Mouse (Mus musculus): ENCODE data around the gene Calhm2. TPM values are rescaled to one million over a fixed set of nuclear protein-coding genes. Genes with fewer than 3 reads are reported as not detected.

Calhm2 gene
- polyA plus RNA-seq, 1 experiment from 2014 or later = 1.9 TPM

DNA sequence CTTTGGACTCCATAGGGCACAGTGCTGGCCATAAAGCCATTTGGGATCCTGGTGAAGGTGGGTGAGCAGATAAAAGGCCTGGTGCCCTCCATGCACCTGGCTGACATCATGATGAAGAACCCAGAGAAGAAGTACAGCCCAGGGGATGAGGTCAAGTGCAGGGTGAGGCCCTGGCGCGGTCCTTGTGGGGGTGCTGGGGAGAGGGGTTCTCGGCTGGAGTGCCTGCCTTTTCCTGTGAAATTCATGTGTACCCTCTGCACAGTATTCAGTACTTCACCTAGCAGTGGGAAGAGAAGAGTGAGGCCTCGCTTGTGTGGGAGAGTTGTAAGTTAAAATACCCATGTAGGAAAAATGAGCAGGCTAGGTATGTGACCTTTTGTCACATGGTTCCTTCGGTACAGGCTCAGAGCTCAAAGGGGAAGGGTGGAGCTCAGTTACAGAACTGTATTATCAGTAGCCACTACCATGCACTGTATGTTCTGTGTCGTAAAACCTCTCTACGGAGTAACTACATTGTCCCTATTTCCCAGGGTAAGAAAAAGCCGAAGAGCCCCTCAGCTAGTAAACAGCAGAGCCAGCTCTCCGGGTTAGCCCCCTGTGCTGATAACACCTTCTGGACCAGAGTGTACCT, 33.3 kb downstream of the Calhm2 start:
- Histone ChIP-seq H3K9me3 (no peaks in the 10 kb centered on the region), H3K27ac (no peak overlapping the region), H3K36me3 (peaks cover 100% of the 10 kb centered on the region), H3K4me3 (no peak overlapping the region), H3K27me3 (ENCODE audit: insufficient read depth, poor library complexity, severe bottlenecking) (no peaks in the 10 kb centered on the region), H3K4me1 (replicated peaks) (0 out of 2 replicates have a peak, but pooled peaks cover 7% of the 10 kb centered on the region)
- DNase-seq (ENCODE audit: low spot score) = no peak
- 94% methylated on average over 9 of the region's 9 CpGs for WGBS

DNA sequence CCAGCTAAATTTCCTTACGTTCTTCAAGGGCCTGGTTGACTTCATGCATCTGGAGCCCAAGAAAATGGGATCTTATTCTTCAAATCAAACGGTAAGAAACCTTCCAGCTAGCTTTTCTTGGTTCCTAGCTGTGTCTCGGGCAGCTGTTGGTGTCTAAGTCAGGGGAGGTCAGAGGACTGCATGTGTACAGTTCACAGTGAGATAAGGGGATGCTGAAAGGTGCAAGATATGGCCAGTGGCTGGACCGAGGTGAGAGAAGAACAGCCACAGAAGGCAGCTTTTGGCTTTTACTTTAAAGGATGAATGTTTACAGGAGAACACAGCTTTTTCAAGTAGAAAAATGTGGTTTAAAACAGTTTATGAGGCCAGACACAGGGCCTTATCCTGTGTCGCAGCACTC, 37.0 kb downstream of the Calhm2 start:
- Histone ChIP-seq H3K36me3 (peaks cover 100% of the 10 kb centered on the region), H3K27me3 (ENCODE audit: insufficient read depth, poor library complexity, severe bottlenecking) (no peaks in the 10 kb centered on the region), H3K27ac (no peak overlapping the region), H3K4me3 (no peak overlapping the region), H3K4me1 (replicated peaks) (no peaks in the 10 kb centered on the region), H3K9me3 (no peaks in the 10 kb centered on the region)
- DNase-seq (ENCODE audit: low spot score) = no peak
- WGBS = 91% methylated on average over 5 of the region's 5 CpGs

DNA sequence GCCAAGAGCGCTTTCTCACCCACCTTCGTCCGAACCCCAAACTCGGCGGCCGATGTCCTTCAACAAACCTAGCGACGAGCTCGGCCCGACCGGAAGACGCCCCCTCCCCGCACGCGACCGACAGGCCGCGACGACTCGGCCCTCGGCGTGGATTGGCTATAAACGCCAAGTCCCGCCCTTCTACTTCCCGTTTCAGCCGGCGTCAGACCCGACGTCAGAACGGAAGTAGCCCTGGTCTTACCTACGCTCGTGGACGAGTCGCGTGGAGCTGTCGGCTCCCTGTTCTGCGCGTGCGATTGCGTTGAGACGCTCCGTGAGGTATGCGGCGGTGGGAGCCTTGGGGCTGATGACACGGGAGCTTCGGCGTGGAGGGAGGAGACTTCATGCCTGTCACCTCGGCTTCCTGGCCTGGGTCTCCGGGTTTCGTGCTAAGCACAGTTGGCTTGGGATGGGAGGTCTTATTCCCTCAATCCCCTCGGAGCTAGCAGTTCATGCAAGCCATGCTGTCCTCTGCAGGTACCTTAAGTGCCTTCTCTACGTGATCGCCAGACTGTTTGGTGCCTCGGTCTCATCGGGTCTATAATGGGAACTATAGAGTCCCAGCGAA, 47.4 kb downstream of the Calhm2 start, which contains the start of the genes Usmg5 and Pdcd11:
TSS of gene Usmg5 (minus strand) at position 98 of the 607 bp plus-strand sequence.
TSS of gene Pdcd11 (plus strand) at position 219 of the 607 bp plus-strand sequence.
- Histone ChIP-seq H3K27me3 (ENCODE audit: insufficient read depth, poor library complexity, severe bottlenecking) (no peaks in the 10 kb centered on the region), H3K4me1 (replicated peaks) (peaks cover 24% of the 10 kb centered on the region), H3K4me3 (peak within 1 kb of the TSS; percentile 98), H3K9me3 (no peaks in the 10 kb centered on the region), H3K36me3 (peaks cover 59% of the 10 kb centered on the region), H3K27ac (peak within 1 kb of the TSS; percentile 93)
- peak; percentile 97 for DNase-seq (ENCODE audit: low spot score)
- WGBS = under 1% methylated on average over 56 of the region's 56 CpGs

DNA sequence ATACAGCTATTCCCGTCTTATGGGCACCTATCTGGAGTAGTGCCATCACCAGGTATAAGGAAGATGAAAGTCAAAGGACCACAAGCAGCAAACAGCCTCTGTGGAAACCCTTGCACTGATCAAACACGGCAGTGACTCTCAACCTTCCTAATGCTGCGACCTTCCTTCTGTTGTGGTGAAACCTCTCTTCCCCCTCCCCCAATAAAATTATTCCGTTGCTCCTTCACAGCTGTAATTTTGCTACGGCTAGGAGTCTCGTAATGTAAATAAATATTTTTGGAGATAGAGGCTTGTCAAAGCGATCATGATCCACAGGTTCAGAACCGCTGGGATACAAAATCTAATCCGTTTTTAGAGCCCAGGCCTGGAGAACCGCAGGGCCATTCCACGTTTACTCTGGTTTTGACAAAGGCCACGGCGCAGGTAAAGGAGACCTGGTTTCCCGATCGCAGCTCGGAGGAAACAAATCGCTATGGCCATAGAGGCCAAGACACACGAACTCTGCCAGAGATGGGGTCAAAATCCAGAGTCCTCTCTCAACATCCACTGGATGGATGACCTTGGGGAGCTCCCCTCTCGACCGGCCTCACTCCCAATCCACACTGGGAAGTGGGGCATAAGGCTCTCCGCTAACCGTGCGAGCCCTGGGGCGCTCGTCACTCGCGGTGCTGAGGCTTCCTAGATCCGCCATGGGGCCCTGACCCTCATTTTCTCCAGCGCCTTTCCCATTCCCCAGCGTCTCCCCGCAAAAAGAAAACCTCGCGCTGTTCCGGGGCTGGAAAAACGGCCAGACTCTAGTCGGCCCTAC, 48.2 kb downstream of the Calhm2 start:
- H3K36me3 ChIP-seq = peaks cover 59% of the 10 kb centered on the region
- 3% methylated on average over 36 of the region's 36 CpGs for WGBS
- peak overlapping the region; percentile 93 for H3K27ac ChIP-seq

GRCm38 (mm10) chr19:47088226-47088625, 49.9 kb downstream of the Calhm2 start:
- DNase-seq (ENCODE audit: low spot score) = no peak
- H3K27ac ChIP-seq = no peak overlapping the region
- H3K27me3 ChIP-seq (ENCODE audit: insufficient read depth, poor library complexity, severe bottlenecking) = no peaks in the 10 kb centered on the region
- H3K9me3 ChIP-seq = no peaks in the 10 kb centered on the region
- H3K36me3 ChIP-seq = peaks cover 59% of the 10 kb centered on the region
- H3K4me3 ChIP-seq = no peak overlapping the region
- peaks cover 24% of the 10 kb centered on the region for H3K4me1 ChIP-seq (replicated peaks)
- WGBS = 92% methylated on average over 3 of the region's 3 CpGs

More for the DNA sequence above, 48.2 kb downstream of the Calhm2 start:
- Histone ChIP-seq H3K4me3 (peak overlapping the region; percentile 98), H3K4me1 (replicated peaks) (peaks cover 24% of the 10 kb centered on the region), H3K9me3 (no peaks in the 10 kb centered on the region), H3K27me3 (ENCODE audit: insufficient read depth, poor library complexity, severe bottlenecking) (no peaks in the 10 kb centered on the region)
- no peak for DNase-seq (ENCODE audit: low spot score)

- WGBS = under 1% methylated on average over 72 of the region's 72 CpGs
- peak; percentile 87 for DNase-seq (ENCODE audit: low spot score)
- Histone ChIP-seq H3K27ac (peak overlapping the region; percentile 96), H3K4me1 (replicated peaks) (peaks cover 19% of the 10 kb centered on the region), H3K36me3 (peaks cover 25% of the 10 kb centered on the region), H3K4me3 (peak overlapping the region; percentile 99), H3K9me3 (no peaks in the 10 kb centered on the region), H3K27me3 (ENCODE audit: insufficient read depth, poor library complexity, severe bottlenecking) (no peaks in the 10 kb centered on the region)
These were observed 70.0 kb downstream of the Calhm2 start for GRCm38 (mm10) chr19:47067924-47068611.

GRCm38 (mm10) chr19:47067096-47067882, 70.8 kb downstream of the Calhm2 start, which contains the start of gene Taf5:
TSS of gene Taf5 (plus strand) at chr19:47067746.
- Histone ChIP-seq H3K36me3 (peaks cover 17% of the 10 kb centered on the region), H3K9me3 (no peaks in the 10 kb centered on the region), H3K4me1 (replicated peaks) (peaks cover 19% of the 10 kb centered on the region), H3K4me3 (peak within 1 kb of the TSS; percentile 99), H3K27ac (peak within 1 kb of the TSS; percentile 96), H3K27me3 (ENCODE audit: insufficient read depth, poor library complexity, severe bottlenecking) (no peaks in the 10 kb centered on the region)
- peak; percentile 98 for DNase-seq (ENCODE audit: low spot score)
- 11% methylated on average over 49 of the region's 49 CpGs for WGBS

DNA sequence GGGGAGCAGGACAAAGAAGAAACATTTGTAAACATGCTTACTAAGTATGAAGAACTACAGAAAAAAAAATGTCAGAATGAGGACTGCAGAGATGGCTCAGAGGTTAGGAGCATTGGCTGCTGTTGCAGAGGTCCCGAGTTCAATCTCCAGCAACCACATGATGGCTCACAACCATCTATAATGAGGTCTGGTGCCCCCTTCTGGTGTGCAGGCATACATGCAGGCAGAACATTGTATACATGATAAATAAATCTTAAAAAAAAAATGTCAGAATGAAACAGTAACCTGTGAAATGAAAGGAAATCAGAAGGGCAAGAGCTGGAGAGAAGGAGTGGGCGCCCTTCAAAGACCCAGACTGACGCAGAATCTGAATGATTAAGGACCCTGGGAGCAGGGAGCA, 72.2 kb downstream of the Calhm2 start:
- Histone ChIP-seq H3K4me3 (no peak overlapping the region), H3K27ac (no peak overlapping the region), H3K27me3 (ENCODE audit: insufficient read depth, poor library complexity, severe bottlenecking) (no peaks in the 10 kb centered on the region), H3K9me3 (no peaks in the 10 kb centered on the region), H3K36me3 (peaks cover 3% of the 10 kb centered on the region), H3K4me1 (replicated peaks) (peaks cover 19% of the 10 kb centered on the region)
- WGBS = 87% methylated on average over 3 of the region's 3 CpGs
- DNase-seq (ENCODE audit: low spot score) = no peak

DNA sequence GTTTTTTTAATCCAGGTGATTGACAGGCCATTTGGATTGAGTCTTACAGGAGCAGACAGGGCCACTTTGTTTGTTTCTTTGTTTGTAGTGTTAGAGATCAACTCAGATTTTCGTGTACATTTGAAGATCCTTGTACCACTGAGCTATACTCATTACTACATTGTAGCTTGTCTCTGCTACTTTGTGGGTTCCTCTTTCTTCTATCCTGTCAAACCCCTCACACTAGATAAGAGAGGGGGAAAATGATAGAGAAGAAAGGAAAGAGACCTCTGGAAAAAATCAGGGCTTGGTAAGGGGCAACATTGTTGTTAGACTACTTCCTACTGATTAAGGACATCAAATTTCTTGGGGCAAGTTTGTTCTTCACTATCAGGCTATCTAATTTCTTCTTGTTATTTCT, 80.4 kb downstream of the Calhm2 start:
- DNase-seq (ENCODE audit: low spot score) = no peak
- Histone ChIP-seq H3K27ac (no peak overlapping the region), H3K4me3 (no peak overlapping the region), H3K9me3 (no peaks in the 10 kb centered on the region), H3K36me3 (no peaks in the 10 kb centered on the region), H3K4me1 (replicated peaks) (no peaks in the 10 kb centered on the region), H3K27me3 (ENCODE audit: insufficient read depth, poor library complexity, severe bottlenecking) (no peaks in the 10 kb centered on the region)
- 73% methylated on average over 1 of the region's 1 CpGs for WGBS

All from hindbrain, embryonic 10.5 days (tissue).